Mouse (Mus musculus) lung, postnatal 0 days (tissue): ENCODE results near the gene Slc44a4.

ENCODE experiments used
- CTCF ChIP-seq: IDR thresholded peaks from 2 replicates; pipeline ENCODE4 v1.5.1; 2016; ENCODE audit warnings: antibody characterized with exemption, mild to moderate bottlenecking
- EP300 ChIP-seq: IDR thresholded peaks from 2 replicates; pipeline ENCODE4 v1.6.1; 2016; ENCODE audit warnings: antibody characterized with exemption, mild to moderate bottlenecking, control low read depth

DNA sequence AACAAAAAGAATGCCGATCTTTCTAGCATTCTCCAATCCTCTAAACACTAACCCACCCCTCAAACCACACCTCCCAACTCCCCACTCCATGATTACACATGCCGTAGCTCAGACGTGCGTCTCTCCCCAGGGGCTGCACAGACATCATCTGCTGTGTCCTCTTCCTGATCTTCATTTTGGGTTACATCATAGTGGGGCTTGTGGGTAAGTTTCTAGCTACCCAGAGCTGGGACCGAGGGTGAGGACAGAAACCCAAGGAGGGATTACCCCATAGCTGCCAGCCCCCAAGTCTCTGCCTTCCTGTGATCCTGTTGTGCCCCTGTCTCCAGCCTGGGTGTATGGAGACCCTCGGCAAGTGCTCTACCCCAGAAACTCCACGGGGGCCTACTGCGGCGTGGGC is 2.9 kb downstream of the Slc44a4 start:
- TF ChIP-seq CTCF (no peak), EP300 (no peak)
